Mouse (Mus musculus): Measurements from ENCODE around the gene Ifna5.
A peak's percentile ranks its signal among the peaks of the same experiment; 100 is the strongest.
"Not testable (repeated sequence)": the region's sequence is repeated elsewhere in the genome, so short reads cannot be mapped to it uniquely, and the experiment has no call there.

Ifna5 gene

DNA sequence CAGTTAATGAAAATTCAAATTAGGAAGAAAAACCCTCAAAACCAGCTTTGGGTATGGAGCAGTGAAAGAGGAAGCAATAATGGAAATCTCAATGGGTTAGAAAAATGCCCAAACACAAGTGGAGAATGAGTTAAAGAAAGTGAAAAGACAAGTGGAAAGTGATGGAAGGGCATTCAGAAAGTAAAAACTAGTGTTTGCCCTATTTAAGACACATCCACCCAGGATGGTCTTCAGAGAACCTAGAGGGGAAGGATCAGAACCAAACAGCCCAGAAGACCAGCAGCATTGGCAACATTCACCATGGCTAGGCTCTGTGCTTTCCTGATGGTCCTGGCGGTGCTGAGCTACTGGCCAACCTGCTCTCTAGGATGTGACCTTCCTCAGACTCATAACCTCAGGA is at the start of gene Ifna5:
Gene Ifna5 (plus strand): TSS at position 301 of the 400 bp plus-strand sequence.
- DNase-seq (ENCODE audit: low spot score in 2 of 2): not testable (repeated sequence)

DNA sequence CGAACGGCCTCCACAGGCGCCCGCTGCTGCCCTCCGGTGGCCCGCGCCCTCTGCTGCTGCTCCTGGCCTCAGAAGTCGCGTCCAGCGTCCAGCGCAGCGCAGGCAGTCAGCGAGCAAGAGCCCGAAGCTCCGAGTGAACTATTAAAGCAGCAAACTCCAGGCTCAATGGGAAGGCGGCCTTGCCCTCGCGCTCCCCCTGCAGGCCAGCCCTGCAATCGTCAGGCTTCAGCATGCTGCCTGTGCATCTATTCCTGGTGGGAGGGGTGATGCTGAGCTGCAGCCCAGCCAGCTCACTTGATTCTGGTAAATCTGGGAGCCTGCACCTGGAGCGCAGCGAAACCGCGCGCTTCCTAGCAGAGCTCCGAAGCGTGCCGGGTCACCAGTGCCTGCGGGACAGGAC is 46.9 kb upstream of the Ifna5 start, which contains the start of gene Gm13277:
Gene Gm13277 (plus strand): TSS at position 231 of the 400 bp plus-strand sequence.
- peak; percentile 73 to 75 for DNase-seq (ENCODE audit: low spot score in 2 of 2)

DNA sequence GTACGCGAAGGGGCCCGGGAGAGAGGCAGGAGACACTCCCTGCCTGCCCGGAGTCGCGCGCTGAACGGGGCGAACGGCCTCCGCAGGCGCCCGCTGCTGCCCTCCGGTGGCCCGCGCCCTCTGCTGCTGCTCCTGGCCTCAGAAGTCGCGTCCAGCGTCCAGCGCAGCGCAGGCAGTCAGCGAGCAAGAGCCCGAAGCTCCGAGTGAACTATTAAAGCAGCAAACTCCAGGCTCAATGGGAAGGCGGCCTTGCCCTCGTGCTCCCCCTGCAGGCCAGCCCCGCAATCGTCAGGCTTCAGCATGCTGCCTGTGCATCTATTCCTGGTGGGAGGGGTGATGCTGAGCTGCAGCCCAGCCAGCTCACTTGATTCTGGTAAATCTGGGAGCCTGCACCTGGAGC is 44.1 kb upstream of the Ifna5 start, which contains the start of gene Gm13278:
Gene Gm13278 (plus strand): TSS at position 301 of the 400 bp plus-strand sequence.
- not testable (repeated sequence) for DNase-seq (ENCODE audit: low spot score in 2 of 2)

DNA sequence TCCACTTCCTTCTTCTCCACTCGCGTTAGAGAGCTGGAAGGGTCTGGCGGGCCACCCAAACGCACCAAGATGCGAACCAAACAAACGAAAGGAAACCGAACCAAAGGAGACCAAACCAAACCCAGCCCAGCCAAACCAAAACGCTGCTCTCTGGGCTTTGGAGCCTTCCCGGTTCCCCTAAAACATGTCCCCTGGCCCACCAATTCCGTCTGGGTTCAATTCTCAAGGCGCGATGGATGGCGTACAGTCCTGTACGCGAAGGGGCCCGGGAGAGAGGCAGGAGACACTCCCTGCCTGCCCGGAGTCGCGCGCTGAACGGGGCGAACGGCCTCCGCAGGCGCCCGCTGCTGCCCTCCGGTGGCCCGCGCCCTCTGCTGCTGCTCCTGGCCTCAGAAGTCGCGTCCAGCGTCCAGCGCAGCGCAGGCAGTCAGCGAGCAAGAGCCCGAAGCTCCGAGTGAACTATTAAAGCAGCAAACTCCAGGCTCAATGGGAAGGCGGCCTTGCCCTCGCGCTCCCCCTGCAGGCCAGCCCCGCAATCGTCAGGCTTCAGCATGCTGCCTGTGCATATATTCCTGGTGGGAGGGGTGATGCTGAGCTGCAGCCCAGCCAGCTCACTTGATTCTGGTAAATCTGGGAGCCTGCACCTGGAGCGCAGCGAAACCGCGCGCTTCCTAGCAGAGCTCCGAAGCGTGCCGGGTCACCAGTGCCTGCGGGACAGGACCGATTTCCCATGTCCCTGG is 41.2 kb upstream of the Ifna5 start, which contains the start of gene Gm13275:
Gene Gm13275 (plus strand): TSS at position 552 of the 740 bp plus-strand sequence.
- DNase-seq (ENCODE audit: low spot score in 2 of 2): peak; percentile 55 to 66

DNA sequence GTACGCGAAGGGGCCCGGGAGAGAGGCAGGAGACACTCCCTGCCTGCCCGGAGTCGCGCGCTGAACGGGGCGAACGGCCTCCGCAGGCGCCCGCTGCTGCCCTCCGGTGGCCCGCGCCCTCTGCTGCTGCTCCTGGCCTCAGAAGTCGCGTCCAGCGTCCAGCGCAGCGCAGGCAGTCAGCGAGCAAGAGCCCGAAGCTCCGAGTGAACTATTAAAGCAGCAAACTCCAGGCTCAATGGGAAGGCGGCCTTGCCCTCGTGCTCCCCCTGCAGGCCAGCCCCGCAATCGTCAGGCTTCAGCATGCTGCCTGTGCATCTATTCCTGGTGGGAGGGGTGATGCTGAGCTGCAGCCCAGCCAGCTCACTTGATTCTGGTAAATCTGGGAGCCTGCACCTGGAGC is 38.2 kb upstream of the Ifna5 start, which contains the start of gene Gm13279:
Gene Gm13279 (plus strand): TSS at position 301 of the 400 bp plus-strand sequence.
- not testable (repeated sequence) for DNase-seq (ENCODE audit: low spot score in 2 of 2)

DNA sequence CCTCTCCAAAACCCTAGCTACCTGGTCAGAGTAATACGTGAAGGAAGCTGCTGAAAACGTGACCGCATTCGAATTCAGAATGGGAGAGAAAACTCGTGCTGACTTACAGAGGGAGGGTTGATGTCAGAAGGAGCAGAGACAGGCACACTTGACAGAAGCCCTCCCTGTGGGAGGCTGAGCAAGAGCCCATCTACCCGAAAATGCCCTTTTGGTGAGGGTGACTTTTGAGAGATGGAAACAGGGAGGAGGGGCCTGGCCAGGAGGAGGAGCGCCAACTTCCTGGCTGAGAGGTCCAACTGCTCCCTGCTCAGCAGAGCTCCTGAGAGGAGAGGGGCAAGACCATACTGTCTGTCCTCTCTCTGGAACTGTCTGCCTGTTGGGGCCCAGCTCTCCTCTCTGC is 36.0 kb upstream of the Ifna5 start, which contains the start of gene Gm13285:
Gene Gm13285 (plus strand): TSS at position 301 of the 400 bp plus-strand sequence.
- not testable (repeated sequence) for DNase-seq (ENCODE audit: low spot score in 2 of 2)

DNA sequence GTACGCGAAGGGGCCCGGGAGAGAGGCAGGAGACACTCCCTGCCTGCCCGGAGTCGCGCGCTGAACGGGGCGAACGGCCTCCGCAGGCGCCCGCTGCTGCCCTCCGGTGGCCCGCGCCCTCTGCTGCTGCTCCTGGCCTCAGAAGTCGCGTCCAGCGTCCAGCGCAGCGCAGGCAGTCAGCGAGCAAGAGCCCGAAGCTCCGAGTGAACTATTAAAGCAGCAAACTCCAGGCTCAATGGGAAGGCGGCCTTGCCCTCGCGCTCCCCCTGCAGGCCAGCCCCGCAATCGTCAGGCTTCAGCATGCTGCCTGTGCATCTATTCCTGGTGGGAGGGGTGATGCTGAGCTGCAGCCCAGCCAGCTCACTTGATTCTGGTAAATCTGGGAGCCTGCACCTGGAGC is 32.4 kb upstream of the Ifna5 start, which contains the start of gene Gm13287:
Gene Gm13287 (plus strand): TSS at position 301 of the 400 bp plus-strand sequence.
- not testable (repeated sequence) for DNase-seq (ENCODE audit: low spot score in 2 of 2)

DNA sequence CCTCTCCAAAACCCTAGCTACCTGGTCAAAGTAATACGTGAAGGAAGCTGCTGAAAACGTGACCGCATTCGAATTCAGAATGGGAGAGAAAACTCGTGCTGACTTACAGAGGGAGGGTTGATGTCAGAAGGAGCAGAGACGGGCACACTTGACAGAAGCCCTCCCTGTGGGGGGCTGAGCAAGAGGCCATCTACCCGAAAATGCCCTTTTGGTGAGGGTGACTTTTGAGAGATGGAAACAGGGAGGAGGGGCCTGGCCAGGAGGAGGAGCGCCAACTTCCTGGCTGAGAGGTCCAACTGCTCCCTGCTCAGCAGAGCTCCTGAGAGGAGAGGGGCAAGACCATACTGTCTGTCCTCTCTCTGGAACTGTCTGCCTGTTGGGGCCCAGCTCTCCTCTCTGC is 30.1 kb upstream of the Ifna5 start, which contains the start of gene Gm13288:
Gene Gm13288 (plus strand): TSS at position 301 of the 400 bp plus-strand sequence.
- not testable (repeated sequence) for DNase-seq (ENCODE audit: low spot score in 2 of 2)

DNA sequence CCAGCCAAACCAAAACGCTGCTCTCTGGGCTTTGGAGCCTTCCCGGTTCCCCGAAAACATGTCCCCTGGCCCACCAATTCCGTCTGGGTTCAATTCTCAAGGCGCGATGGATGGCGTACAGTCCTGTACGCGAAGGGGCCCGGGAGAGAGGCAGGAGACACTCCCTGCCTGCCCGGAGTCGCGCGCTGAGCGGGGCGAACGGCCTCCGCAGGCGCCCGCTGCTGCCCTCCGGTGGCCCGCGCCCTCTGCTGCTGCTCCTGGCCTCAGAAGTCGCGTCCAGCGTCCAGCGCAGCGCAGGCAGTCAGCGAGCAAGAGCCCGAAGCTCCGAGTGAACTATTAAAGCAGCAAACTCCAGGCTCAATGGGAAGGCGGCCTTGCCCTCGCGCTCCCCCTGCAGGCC is 29.6 kb upstream of the Ifna5 start:
- not testable (repeated sequence) for DNase-seq (ENCODE audit: low spot score in 2 of 2)

DNA sequence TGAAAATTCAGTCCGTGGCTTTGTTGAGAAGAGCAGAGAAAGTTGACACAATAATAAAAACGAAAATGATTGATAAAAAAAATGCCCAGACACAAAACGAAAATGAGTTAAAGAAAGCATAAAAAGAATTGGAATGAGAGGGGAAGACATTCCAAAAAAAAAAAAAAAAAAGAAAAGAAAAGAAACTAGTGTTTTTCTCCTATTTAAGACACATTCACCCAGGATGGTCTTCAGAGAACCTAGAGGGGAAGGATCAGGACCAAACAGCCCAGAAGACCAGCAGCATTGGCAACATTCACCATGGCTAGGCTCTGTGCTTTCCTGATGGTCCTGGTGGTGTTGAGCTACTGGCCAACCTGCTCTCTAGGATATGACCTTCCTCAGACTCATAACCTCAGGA is 19.4 kb upstream of the Ifna5 start, which contains the start of gene Ifna7:
Gene Ifna7 (plus strand): TSS at position 301 of the 400 bp plus-strand sequence.
- DNase-seq (ENCODE audit: low spot score in 2 of 2): no peak

DNA sequence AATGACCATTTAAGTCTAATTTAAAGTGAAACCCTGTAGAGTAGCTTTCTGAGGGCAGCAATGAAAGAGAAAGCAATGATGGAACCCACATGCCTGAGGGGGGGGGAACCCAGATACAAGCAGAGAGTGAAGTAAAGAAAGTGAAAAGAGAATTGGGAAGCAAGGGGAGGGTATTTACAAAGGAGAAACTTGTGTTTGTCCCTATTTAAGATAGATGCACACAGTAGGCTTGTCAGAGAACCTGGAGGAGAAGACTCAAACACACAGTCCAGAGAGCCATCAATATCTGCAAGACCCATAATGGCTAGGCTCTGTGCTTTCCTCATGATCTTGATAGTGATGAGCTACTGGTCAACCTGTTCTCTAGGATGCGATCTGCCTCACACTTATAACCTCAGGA is 15.7 kb upstream of the Ifna5 start, which contains the start of gene Ifna11:
Gene Ifna11 (plus strand): TSS at position 301 of the 400 bp plus-strand sequence.
- no peak for DNase-seq (ENCODE audit: low spot score in 2 of 2)

DNA sequence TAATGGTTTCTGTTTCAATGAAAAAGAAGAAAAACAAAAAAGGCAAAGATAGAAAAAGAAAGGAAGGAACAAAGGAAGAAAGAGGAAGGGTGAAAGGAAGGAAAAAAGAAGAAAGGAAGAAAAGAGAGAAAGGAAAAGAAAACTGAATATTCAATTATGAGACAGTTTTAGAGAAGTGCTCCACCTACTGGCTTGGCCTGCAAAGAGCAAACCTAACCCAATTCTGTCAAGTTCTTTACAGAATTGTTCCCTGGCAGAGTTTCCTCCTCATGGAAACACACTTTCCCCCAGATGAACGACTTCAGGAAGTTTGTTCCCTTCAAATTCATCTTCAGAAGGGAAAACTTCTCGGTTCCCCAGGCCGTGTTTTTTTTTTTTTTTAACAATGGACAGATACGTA is 12.3 kb upstream of the Ifna5 start:
- peak; percentile 18 to 26 for DNase-seq (ENCODE audit: low spot score in 2 of 2)

DNA sequence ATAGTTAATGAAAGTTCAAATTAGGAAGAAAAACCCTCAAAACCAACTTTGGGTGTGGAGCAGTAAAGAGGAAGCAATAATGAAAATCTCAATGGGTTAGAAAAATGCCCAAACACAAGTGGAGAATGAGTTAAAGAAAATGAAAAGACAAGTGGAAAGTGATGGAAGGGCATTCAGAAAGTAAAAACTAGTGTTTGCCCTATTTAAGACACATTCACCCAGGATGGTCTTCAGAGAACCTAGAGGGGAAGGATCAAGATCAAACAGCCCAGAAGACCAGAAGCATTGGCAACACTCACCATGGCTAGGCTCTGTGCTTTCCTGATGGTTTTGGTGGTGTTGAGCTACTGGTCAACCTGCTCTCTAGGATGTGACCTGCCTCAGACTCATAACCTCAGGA is 8.2 kb upstream of the Ifna5 start, which contains the start of gene Ifna6:
Gene Ifna6 (plus strand): TSS at position 301 of the 400 bp plus-strand sequence.
- DNase-seq (ENCODE audit: low spot score in 2 of 2): not testable (repeated sequence)

DNA sequence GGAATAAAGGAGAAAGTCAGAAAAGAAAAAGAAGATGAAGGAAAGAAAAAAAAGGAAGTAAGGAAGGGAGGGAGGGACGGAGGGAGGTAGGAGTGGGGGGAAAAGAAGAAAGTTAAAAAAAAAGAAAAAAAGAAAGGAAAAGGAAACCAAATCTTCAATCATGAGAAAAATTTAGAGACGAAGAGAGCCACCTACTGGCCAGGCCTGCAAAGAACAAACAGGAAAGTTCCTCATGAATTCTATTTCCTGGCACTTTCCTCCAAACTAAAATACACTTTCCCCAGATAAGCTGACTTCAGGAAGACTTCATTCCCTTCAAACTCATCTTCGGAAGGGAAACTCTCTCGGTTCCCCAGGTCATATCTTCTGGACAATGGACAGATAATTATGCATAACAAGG is 4.8 kb upstream of the Ifna5 start:
- DNase-seq (ENCODE audit: low spot score in 2 of 2): peak; percentile 48 to 66

DNA sequence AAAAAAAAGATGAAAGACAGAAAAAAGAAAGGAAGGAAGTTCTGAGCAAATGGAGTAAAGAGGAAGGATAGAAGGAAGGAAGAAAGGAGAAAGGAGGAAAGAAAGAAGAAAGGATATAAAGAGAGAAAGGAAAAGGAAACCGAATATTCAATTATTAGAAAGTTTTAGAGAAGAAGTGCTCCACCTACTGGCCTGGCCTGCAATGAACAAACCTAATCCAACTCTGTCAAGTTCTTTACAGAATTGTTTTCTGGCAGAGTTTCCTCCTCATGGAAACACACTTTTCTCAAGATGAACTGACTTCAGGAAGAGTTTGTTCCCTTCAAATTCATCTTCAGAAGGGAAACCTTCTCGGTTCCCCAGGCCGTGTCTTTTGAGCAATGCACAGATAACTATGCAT is 3.5 kb downstream of the Ifna5 start:
- peak; percentile 6 to 9 for DNase-seq (ENCODE audit: low spot score in 2 of 2)

DNA sequence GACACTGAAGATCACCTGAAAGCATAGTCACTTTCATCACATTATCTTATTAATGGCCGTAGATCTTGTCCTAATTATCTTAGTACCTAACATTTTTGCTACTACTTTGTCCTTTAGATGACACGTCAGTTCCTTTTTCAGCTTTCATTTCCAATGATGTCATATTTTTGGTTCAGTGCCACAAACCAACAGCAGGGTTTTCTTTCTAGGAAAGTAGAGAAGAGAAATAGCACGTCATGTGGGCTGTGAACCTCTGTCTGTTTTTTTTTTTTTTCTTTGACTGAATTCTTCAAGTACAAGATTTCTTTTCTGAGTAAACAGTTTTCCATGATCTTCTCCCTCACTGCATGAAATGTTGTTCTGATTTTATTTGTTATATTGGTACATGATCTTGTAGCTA is 4.7 kb downstream of the Ifna5 start:
- no peak for DNase-seq (ENCODE audit: low spot score in 2 of 2)

DNA sequence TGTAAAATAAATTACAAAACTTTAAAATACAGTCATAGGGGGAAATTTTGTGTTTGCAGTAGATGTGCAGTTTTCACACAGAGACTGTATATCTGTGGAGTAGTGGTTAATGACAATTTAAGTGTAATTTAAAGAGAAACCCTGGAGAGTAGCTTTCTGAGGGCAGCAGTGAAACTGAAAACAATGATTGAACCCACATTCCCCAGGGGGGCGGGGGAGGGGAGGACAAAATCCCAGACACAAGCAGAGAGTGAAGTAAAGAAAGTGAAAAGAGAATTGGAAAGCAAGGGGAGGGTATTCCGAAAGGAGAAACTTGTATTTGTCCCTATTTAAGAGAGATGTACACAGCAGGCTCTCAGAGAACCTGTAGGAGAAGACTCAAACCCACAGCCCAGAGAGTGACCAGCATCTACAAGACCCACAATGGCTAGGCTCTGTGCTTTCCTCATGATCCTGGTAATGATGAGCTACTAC is 6.2 kb downstream of the Ifna5 start, which contains the start of gene Ifna4:
Gene Ifna4 (plus strand): TSS at position 424 of the 474 bp plus-strand sequence.
- DNase-seq (ENCODE audit: low spot score in 2 of 2): no peak

DNA sequence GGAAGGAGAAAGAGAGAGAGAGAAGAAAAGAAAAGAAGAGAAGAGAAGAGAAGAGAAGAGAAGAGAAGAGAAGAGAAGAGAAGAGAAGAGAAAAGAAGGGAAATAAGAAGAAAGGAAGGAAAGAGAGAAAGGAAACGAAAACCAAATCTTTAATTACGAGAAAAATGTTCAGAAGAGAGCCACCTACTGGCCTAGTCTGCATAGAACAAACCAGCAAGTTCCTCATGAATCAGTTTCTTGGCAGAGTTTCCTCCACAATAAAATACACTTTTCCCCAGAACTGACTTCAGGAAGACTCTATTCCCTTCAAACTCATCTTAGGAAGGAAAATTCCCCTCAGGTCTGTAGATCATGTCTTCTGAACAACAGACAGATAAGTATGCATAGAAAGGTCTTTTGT is 10.0 kb downstream of the Ifna5 start:
- DNase-seq (ENCODE audit: low spot score in 2 of 2): no peak

DNA sequence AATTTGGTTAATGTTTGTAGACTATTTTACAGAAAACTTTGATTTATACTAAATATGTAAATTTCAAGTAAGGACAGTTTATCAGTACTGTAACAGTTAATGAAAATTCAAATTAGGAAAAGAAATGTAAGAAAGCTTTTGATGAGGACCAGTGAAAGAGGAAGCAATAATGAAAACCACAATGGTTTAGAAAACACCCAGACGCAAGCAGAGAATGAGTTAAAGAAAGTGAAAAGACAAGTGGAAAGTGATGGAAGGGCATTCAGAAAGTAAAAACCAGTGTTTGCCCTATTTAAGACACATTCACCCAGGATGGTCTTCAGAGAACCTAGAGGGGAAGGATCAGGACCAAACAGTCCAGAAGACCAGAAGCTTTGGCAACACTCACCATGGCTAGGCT is 14.4 kb downstream of the Ifna5 start, which contains the start of gene Ifna1:
Gene Ifna1 (plus strand): TSS at position 390 of the 400 bp plus-strand sequence.
- DNase-seq (ENCODE audit: low spot score in 2 of 2): no peak

DNA sequence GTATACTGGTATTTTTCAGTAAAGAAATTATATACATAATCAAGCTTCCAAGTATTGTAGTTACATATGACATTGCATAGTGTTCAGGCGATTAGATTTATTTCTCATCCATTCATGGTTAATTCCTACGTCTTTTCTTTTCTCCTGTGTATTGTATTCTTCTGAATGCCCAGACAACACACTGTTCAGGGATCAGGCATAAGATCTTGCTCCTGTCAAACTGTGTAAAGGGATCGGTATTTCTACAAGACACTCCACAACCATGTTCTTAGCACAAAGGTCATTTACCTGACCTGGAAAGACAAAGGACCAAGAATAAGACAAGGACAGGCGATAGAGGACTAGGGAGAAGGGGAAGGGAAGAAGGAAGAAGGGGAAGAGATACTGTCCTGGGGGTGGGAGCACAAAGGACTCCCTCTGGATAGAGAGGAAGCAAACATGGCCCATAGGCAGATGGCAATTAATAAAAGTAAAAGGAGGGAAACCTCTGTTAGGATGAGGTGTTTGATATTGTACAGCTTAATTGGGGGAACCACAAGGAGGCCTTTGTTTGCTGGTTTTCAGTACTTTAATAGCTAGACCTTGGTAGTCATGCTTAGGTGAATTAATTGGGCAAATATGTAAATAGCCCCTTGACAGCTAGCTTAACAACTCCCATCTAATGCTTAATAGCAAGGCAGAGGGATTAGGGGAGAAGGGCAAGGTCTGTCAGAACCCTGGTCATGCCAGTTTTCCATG is 15.9 kb downstream of the Ifna5 start:
- DNase-seq (ENCODE audit: low spot score in 2 of 2): no peak

DNA sequence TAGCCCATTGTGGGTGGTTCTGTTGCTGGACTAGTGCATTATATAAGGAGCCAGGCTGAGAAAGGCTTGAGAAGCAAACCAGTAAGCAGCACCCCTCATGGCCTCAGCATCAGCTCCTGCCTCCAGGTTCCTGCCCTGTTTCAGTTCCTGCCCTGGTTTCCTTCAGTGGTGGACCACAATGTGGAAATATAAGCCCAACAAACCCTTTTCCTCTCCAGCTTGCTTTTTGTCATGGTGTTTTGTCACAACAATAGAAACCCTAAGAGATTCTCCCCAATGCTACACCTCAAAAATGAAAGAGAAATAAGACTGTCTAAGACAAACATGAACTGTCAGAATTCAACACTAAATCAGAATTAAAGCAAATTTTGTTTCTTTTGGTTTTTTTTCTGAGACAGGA is 23.9 kb downstream of the Ifna5 start:
- DNase-seq (ENCODE audit: low spot score in 2 of 2): no peak

DNA sequence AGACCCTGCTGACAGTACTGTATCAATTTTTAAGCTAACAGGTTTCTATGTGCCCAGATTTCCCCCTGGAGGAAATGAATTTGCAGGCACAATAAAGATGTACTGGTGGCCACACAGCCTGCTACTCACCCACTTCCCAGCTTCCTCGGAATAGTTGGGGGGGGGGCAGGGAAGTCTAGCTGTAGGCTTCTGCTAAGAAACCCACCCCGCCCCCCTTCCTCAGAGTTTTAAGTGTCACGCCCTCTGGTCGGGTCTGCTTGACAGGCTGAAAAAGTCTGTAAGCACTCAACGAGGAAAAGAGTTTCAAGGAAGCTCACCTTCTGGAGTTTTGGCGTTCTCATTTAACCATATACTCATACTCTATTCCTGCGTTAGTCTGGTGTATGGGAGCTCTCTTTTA is 28.0 kb downstream of the Ifna5 start:
- DNase-seq (ENCODE audit: low spot score in 2 of 2): no peak

Measured in right cerebral cortex, adult 2 months (tissue).